Mouse (Mus musculus) spleen, postnatal 14 days (tissue): ENCODE measurements at regions not wholly inside any gene's neighbourhood (a gene's known extent, or its start where the extent isn't known, plus 50 kb on each side); places are given as distances from the start of the nearest gene placed in this dataset.
"Not testable (repeated sequence)": the region's sequence is repeated elsewhere in the genome, so short reads cannot be mapped to it uniquely, and the experiment has no call there.

Experiments
- DNase-seq, 2 experiments: peaks; one replicate each; pipeline ENCODE4 v3.0.0; 2021 to 2022; ENCODE audit warnings: low spot score in 2 of 2

GRCm38 (mm10) chr8:5523281-5523680 lies 418.1 kb upstream of the Slc10a2 start:
- no peak for DNase-seq

DNA sequence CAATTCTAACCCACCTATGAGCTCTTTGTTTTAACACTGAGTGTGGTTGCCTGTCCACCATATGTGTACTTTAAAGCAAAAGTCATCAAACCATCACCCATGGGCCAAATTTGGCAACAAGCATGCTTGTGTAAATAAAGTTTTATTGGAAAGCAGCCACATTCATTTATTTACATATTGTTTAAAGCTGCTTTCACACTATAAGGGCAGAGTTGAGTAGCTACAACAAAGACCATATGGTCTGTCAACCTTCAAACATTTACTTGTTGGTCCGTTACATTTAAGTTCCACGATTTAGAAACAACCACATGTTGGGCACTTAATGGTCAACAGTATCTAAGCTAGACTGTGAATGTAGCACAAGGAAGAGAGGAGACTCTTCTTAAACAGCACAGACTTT lies 390.7 kb upstream of the Slc10a2 start:
- no peak for DNase-seq

DNA sequence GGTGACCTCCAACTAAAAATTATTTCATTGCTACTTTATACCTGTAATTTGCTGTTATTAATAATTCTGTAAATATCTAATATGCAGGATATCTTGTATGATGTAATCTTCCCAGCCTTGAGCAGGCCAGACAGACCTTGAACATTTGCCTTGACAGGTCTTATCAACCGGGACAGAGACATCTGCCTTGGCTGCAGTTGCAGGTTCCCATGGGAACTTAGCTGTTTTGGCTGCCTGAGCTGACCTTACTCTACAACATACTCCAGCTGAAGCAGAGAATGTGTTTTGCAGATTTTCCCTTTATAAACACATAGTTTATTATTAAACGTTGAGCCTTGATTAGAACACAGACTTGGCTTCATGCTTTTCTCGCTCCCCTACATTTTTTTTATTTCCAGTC lies 385.3 kb upstream of the Slc10a2 start:
- no peak for DNase-seq

GRCm38 (mm10) chr8:5482938-5483337 lies 377.8 kb upstream of the Slc10a2 start:
- no peak for DNase-seq

DNA sequence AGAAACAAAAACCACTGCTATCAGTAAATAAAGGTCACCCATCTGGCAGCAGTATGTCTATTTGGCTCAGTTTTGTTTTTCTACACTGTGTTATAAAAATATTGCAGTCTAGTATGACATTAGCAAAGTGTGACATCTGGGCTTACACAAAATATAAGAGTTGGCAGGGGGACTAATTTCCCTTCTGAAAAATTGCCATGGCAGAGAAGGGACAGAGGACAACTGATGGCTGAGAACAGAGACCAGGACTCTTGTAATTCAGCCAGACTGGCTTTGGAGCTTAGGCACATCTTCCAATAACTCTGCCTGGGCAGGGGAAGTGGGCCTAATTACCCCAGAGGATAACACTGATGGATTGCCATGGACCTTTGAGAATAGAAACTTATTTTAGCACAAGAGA lies 367.8 kb upstream of the Slc10a2 start:
- DNase-seq, result no peak

DNA sequence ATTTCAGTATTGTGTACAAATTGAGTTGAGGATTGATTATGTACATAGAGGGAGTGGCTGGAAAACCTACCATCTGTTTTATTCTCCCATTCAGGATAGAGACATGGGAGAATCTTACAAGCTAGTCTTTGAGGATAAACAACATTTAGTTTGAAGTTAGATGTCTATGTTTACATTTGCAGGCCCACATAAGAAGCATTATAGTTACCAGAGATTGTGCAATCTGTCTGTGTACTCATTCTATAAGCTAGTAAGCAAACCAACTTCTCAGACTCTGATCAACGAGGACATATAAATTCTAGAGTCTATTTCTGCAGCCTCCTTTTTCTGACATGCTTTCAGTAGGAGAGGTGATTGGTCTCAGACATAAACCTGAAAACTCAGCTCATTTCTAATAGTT lies 367.4 kb upstream of the Slc10a2 start:
- DNase-seq, result no peak

DNA sequence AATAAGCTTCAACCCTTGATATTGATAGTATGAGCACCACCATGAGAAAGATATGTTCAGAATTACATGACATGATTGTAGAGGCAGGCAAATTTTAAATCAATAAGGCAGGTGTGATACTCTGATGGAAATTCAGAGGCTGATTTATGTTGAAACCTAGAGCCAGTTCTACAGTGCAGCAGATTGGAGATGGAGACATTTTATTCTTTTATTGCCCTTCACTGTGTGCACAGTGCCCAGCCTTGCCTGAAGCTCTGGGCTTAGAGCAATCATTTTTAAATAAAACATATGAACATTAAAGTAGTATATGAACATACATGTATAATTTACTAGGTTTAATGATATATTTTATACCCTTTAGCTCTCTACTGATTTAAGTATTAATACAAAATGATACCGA lies 352.5 kb upstream of the Slc10a2 start:
- no peak for DNase-seq

- no peak for DNase-seq
Observed at GRCm38 (mm10) chr8:5453469-5453868, 348.3 kb upstream of the Slc10a2 start.

GRCm38 (mm10) chr8:5442243-5442642 lies 337.1 kb upstream of the Slc10a2 start:
- not testable (repeated sequence) for DNase-seq

- DNase-seq, result not testable (repeated sequence)
Observed at GRCm38 (mm10) chr8:5440404-5440803, 335.3 kb upstream of the Slc10a2 start.

DNA sequence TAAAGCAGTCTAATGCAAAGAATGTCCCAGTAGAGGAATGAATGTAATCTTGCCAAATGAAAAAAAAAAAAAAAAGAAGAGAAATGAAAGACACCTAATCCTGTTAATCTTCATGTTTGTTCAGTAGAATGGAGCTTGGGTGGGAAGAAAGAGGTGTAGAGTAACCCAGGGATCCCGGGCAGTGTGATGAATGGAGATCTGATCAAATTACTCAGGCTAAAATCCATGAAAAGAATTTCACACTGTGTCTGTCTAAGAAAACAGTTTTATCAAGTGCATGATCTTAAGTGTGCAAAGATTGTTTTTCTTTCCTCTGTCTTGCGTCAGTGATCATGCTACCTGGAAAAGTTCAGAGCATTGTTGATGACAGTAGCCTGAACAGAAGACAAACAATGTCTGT lies 333.9 kb upstream of the Slc10a2 start:
- DNase-seq, result no peak

DNA sequence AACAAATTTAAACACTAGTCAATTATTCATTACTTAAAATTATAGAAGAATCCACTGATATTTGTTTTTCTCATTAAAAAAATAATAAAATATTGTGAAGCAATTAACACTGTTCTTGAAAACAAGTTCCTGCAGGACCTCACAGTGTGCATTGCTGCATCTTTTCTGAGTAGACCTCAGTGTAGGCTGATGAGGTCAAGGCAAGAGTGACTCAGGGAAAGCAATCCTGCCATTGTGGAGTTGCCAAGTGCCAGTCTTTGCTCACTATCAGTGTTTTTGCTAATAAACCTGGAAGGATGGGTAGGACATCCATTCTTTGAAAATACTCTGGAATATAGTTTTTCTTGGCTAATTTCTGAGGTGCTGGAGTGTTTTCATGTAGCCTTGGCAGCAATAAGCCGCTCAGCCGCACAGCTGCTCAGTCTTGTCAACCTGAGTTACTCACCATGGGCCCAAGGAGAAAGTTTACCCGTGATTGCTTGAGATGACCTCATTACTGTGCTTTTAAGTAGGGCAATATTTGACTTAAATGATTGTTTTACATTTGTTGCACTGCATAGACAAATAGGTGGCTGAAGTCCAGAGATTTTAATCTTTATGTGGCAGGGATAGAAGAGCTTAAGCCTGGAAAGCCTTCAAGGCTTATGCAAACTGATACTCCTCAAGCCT lies 323.3 kb upstream of the Slc10a2 start:
- no peak for DNase-seq

DNA sequence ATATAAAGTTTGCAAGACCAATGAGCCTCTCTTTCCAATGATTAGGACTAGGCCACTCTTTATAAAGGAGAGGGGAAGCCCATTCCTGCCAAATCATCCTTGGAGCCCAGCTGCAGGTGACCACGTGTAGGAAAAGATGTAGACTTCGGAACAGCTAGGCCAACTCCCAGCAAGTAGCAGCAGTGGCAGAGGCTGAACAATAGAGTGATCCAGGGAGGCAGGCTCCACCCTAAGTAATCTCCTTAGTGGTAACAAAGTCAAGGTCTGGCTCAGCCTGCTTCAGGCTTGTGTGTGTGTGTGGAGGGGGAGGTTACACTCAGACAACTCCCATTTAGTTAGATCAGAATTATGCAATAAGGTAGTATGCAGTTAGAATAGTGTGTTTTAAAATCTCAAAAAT lies 311.7 kb upstream of the Slc10a2 start:
- not testable (repeated sequence) for DNase-seq

DNA sequence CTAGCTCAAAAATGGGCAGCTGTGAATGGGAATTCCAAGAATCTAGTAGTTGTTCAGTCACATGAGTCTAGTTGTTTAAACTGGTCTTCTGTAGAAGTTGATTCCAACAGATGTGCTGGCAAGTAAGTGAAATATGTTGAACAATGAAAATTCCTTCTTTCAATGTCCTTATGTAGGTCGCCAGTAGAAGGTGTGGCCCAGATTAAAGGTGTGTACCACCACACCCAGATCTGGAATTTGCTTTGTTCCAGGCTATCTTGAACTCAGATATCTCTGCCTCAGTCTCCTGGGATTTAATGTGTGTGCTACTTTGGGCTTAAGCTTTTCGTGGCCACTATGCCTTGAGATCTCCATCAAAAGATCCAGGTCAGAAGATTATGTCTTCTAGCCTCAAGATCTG lies 279.7 kb upstream of the Slc10a2 start:
- DNase-seq, result no peak

DNA sequence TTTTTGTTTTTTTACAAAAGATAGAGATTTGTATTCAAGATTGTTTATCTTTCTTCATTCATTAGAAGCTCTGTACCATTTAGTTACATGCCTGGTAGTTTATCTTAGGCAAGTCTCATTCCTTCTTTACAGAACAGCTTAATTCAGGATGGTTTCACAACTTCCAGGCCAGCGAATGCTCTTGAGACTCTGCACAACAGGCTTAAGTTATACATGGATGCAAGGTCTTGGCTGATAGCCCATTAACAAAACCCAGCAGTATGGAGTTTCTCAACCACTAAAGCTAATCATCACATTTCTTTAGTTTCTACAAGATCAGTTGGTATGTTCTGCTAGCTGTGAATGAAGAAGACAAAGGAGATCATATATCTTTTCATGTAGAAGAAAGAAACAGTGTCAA lies 272.9 kb upstream of the Slc10a2 start:
- DNase-seq, result no peak

GRCm38 (mm10) chr8:5339953-5340352 lies 234.8 kb upstream of the Slc10a2 start:
- DNase-seq, result no peak

DNA sequence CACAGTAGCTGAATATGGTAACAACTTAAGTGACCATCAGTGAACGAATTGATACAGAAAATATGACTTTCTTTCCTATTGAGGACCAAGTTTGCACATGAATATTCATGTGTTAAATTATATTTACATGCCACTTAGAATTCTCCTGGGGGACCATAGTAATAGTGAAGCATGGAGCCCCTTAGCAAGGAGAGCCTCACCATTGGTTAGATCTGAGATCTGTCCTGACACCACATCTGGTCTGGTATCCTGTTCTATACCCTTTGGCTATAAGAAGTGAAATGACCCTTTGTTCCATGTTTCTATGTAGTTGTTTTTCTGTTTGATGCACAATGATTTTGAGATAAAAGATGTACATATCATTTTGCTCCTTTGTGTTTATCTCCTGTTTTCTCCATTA lies 209.4 kb upstream of the Slc10a2 start:
- no peak for DNase-seq

DNA sequence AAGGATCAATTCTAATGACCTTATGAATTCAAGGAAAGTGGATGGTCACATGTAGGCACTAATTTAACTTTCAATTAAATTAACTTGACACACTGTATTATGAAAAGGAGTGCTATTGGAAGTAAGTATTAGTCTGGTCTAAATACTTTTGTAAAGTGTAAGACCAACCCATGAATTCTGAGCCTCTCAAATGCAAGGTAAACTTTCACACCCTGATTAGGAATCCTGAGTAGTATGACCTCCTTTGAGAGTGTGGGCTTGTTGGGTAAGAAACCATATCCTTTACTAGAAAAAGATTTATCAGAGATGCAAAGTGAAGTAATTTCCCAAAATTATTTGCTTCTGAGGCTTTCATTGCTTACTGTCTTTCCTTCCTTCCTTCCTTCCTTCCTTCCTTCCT lies 194.8 kb upstream of the Slc10a2 start:
- no peak for DNase-seq

DNA sequence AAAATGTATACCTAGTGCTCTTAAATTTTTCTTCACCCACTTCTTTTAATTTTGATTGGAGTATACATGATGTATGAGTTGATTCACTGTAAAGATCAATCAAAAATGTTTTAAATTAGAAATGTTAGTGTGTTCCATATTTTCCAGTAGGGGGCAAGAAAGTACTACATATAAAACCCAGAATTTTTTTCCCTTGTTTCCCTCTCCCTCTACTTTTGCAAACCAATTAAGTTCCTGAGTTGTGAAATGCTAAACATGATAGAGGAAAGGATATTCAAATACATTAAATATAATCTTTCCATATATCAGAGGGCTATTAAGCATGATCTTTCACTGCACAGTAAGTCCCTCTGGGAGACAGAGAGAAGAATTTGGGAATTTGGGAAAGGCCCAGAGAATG lies 192.0 kb upstream of the Slc10a2 start:
- no peak for DNase-seq

- DNase-seq, result no peak
Observed at GRCm38 (mm10) chr8:5285708-5286161, 180.6 kb upstream of the Slc10a2 start.

DNA sequence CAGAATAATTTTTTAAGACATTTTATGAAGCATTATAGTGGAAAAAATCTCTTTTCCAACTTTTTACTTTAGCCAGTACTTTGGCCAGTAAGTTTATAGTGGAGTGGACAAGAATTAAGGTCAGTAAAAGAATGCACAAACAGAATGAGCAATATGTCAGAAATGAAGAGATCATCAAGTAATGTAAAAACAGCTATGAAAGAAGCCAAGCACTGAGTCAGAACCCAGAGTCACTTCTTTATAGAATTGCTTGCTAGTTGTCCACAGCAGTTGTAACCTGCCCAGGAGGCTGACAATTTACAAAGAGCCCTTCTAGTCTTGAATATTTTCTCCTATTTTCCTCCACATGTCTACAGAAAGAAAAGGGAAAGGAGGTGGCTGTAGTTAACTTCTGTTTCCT lies 178.6 kb upstream of the Slc10a2 start:
- DNase-seq, result no peak

DNA sequence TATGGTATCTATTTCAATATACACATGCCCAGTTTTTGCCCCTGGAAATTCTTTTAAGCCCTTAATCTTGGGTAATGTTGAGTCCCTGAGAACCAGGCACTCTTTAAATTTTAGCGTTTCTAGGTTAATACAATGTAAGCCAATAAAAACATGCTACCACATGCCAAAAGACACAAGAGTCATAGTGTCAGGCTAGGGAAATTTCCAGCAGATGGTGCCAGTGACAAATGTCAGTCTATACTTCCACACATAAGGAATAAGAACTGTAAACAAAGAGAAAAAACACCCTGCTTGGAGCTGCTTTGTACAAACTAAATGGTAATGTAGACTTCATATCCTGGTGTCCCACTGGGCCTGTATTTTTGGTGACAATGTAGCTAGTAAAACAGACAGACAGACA lies 157.2 kb upstream of the Slc10a2 start:
- no peak for DNase-seq

GRCm38 (mm10) chr8:5241871-5242270 lies 136.7 kb upstream of the Slc10a2 start:
- peak; percentile 29 to 57 for DNase-seq
